Mouse (Mus musculus) MEL (cell line): ENCODE measurements around the gene Parm1. TPM values are rescaled to one million over a fixed set of nuclear protein-coding genes. Genes with fewer than 3 reads are reported as not detected.

ENCODE experiments used
- DNase-seq: peaks from one replicate; pipeline ENCODE4 v3.0.0; 2011; ENCODE audit warnings: low read depth, low spot score
- H3K27ac ChIP-seq: 2 replicates; pipeline ENCODE4 v1.5.1; 2012; ENCODE audit warnings: low read depth, mild to moderate bottlenecking, control low read depth, low read length, moderate library complexity; ENCODE audit not compliant: control insufficient read depth
- H3K27me3 ChIP-seq, 2 experiments: fragments of 150-350 bp in 1 of 2; sonication (generic) in 1 of 2; 2 replicates each; pipeline ENCODE4 v1.6.1; 2012; ENCODE audit warnings: low read length in 2 of 2, mild to moderate bottlenecking in 2 of 2, improper control_type of control experiment in 1 of 2, moderate library complexity in 1 of 2; ENCODE audit not compliant: insufficient read depth in 2 of 2, control insufficient read depth in 1 of 2
- H3K36me3 ChIP-seq, 2 experiments: 2 replicates each; pipeline ENCODE4 v1.6.1; 2012 to 2014; ENCODE audit warnings: low read length in 2 of 2, improper control_type of control experiment in 1 of 2, inconsistent platforms in 1 of 2, mild to moderate bottlenecking in 1 of 2; ENCODE audit not compliant: insufficient read depth in 2 of 2, control insufficient read depth in 1 of 2
- H3K4me1 ChIP-seq, 2 experiments: fragments of 150-350 bp in 1 of 2; sonication (generic) in 1 of 2; 2 replicates each; pipeline ENCODE4 v1.6.1; 2012; ENCODE audit warnings: low read length in 2 of 2, improper control_type of control experiment in 1 of 2, mild to moderate bottlenecking in 1 of 2; ENCODE audit not compliant: insufficient read depth in 2 of 2, control insufficient read depth in 1 of 2
- H3K4me3 ChIP-seq, 2 experiments: fragments of 150-350 bp in 1 of 2; sonication (generic) in 1 of 2; 2 replicates each; pipeline ENCODE4 v1.5.1; 2012; ENCODE audit warnings: low read depth in 2 of 2, low read length in 2 of 2, mild to moderate bottlenecking in 2 of 2, moderate library complexity in 2 of 2, control low read depth in 1 of 2, improper control_type of control experiment in 1 of 2; ENCODE audit not compliant: control insufficient read depth in 1 of 2, insufficient read depth in 1 of 2
- H3K79me2 ChIP-seq: 2 replicates; pipeline ENCODE4 v1.6.1; 2012; ENCODE audit warnings: mild to moderate bottlenecking, low read length, moderate library complexity; ENCODE audit not compliant: control insufficient read depth, poor library complexity, insufficient read depth
- H3K9ac ChIP-seq: 2 replicates; pipeline ENCODE4 v1.6.1; 2012; ENCODE audit warnings: low read depth, mild to moderate bottlenecking, control low read depth, low read length, moderate library complexity; ENCODE audit not compliant: control insufficient read depth, poor library complexity, severe bottlenecking
- H3K9me3 ChIP-seq: fragments of 150-350 bp; sonication (generic); replicated peaks from 2 replicates; pipeline ENCODE4 v1.6.1; 2012; ENCODE audit warnings: mild to moderate bottlenecking, low read length, improper control_type of control experiment, moderate library complexity; ENCODE audit not compliant: insufficient read depth
- CHD1 ChIP-seq: IDR thresholded peaks from 2 replicates; pipeline ENCODE4 v1.6.1; 2012; ENCODE audit warnings: low read depth, mild to moderate bottlenecking, inconsistent platforms, low read length, improper control_type of control experiment
- CHD2 ChIP-seq: IDR thresholded peaks from 2 replicates; pipeline ENCODE4 v1.6.1; 2011; ENCODE audit warnings: low read length, improper control_type of control experiment
- CTCF ChIP-seq, 3 experiments: IDR thresholded peaks in 2 of 3; conservative IDR thresholded peaks in 1 of 3; 2 replicates each; pipeline ENCODE4 v1.5.1; 2011 to 2012; ENCODE audit warnings: low read length in 3 of 3, low read depth in 2 of 3, mild to moderate bottlenecking in 2 of 3, improper control_type of control experiment in 1 of 3, inconsistent platforms in 1 of 3, mixed read lengths in 1 of 3, moderate library complexity in 1 of 3; ENCODE audit not compliant: control insufficient read depth in 1 of 3, insufficient read depth in 1 of 3, poor library complexity in 1 of 3, severe bottlenecking in 1 of 3
- ELF1 ChIP-seq: IDR thresholded peaks from 2 replicates; pipeline ENCODE4 v1.6.1; 2014; ENCODE audit warnings: low read depth, mild to moderate bottlenecking, inconsistent platforms, low read length, improper control_type of control experiment, moderate library complexity
- EP300 ChIP-seq, 2 experiments: IDR thresholded peaks; 2 replicates each; pipeline ENCODE4 v1.6.1; 2011; ENCODE audit warnings: improper control_type of control experiment in 2 of 2, low read length in 2 of 2, low read depth in 1 of 2, mild to moderate bottlenecking in 1 of 2
- ETS1 ChIP-seq: IDR thresholded peaks from 2 replicates; pipeline ENCODE4 v1.6.1; 2012; ENCODE audit warnings: low read depth, mild to moderate bottlenecking, inconsistent platforms, low read length, improper control_type of control experiment, moderate library complexity
- GABPA ChIP-seq: IDR thresholded peaks from 2 replicates; pipeline ENCODE4 v1.6.1; 2012; ENCODE audit warnings: low read depth, mild to moderate bottlenecking, inconsistent platforms, low read length, improper control_type of control experiment, moderate library complexity
- GATA1 ChIP-seq: IDR thresholded peaks from 2 replicates; pipeline ENCODE4 v1.6.1; 2011; ENCODE audit warnings: low read depth, low read length, improper control_type of control experiment
- JUND ChIP-seq: IDR thresholded peaks from 2 replicates; pipeline ENCODE4 v1.6.1; 2011; ENCODE audit warnings: low read depth, mild to moderate bottlenecking, improper control_type of control experiment, low read length
- MAX ChIP-seq: IDR thresholded peaks from 2 replicates; pipeline ENCODE4 v1.6.1; 2011; ENCODE audit warnings: low read length, improper control_type of control experiment
- MXI1 ChIP-seq: IDR thresholded peaks from 2 replicates; pipeline ENCODE4 v1.6.1; 2011; ENCODE audit warnings: mild to moderate bottlenecking, low read depth, low read length, improper control_type of control experiment
- MYB ChIP-seq: IDR thresholded peaks from 2 replicates; pipeline ENCODE4 v1.6.1; 2011; ENCODE audit warnings: mild to moderate bottlenecking, low read depth, low read length, improper control_type of control experiment
- MYC ChIP-seq: IDR thresholded peaks from 2 replicates; pipeline ENCODE4 v1.6.1; 2011; ENCODE audit warnings: low read depth, mild to moderate bottlenecking, low read length, improper control_type of control experiment, moderate library complexity
- NELFE ChIP-seq: IDR thresholded peaks from 2 replicates; pipeline ENCODE4 v1.6.1; 2011; ENCODE audit warnings: low read depth, low read length, improper control_type of control experiment
- POLR2A ChIP-seq, 2 experiments: IDR thresholded peaks; 2 replicates each; pipeline ENCODE4 v1.6.1; 2011 to 2012; ENCODE audit warnings: low read length in 2 of 2, mild to moderate bottlenecking in 2 of 2, control low read depth in 1 of 2, improper control_type of control experiment in 1 of 2, low read depth in 1 of 2, moderate library complexity in 1 of 2; ENCODE audit not compliant: control insufficient read depth in 1 of 2, insufficient read depth in 1 of 2, poor library complexity in 1 of 2
- POLR2AphosphoS2 ChIP-seq: IDR thresholded peaks from 2 replicates; pipeline ENCODE4 v1.6.1; 2011; ENCODE audit warnings: low read length, improper control_type of control experiment
- POLR2AphosphoS5 ChIP-seq: IDR thresholded peaks from 2 replicates; pipeline ENCODE4 v1.6.1; 2012; ENCODE audit warnings: low read depth, borderline replicate concordance, mild to moderate bottlenecking, inconsistent platforms, low read length, moderate library complexity, mixed read lengths
- RAD21 ChIP-seq: IDR thresholded peaks from 2 replicates; pipeline ENCODE4 v1.6.1; 2011; ENCODE audit warnings: mild to moderate bottlenecking, low read depth, low read length, improper control_type of control experiment
- RCOR1 ChIP-seq: IDR thresholded peaks from 2 replicates; pipeline ENCODE4 v1.6.1; 2012; ENCODE audit warnings: low read depth, mild to moderate bottlenecking, inconsistent platforms, low read length, improper control_type of control experiment
- SIN3A ChIP-seq: IDR thresholded peaks from 2 replicates; pipeline ENCODE4 v1.6.1; 2012; ENCODE audit warnings: low read length, improper control_type of control experiment, inconsistent platforms
- SMC3 ChIP-seq: IDR thresholded peaks from 2 replicates; pipeline ENCODE4 v1.6.1; 2011; ENCODE audit warnings: low read depth, low read length, improper control_type of control experiment
- TCF12 ChIP-seq: IDR thresholded peaks from 2 replicates; pipeline ENCODE4 v1.6.1; 2014; ENCODE audit warnings: low read depth, mild to moderate bottlenecking, inconsistent platforms, low read length, improper control_type of control experiment, moderate library complexity
- ZC3H11A ChIP-seq: IDR thresholded peaks from 2 replicates; pipeline ENCODE4 v1.6.1; 2012; ENCODE audit warnings: low read depth, mild to moderate bottlenecking, inconsistent platforms, low read length, improper control_type of control experiment
- ZMIZ1 ChIP-seq: IDR thresholded peaks from 2 replicates; pipeline ENCODE4 v1.6.1; 2012; ENCODE audit warnings: low read depth, mild to moderate bottlenecking, inconsistent platforms, low read length, improper control_type of control experiment, moderate library complexity
- ZNF384 ChIP-seq: IDR thresholded peaks from 2 replicates; pipeline ENCODE4 v1.6.1; 2012; ENCODE audit warnings: low read depth, mild to moderate bottlenecking, inconsistent platforms, low read length, improper control_type of control experiment
- polyA plus RNA-seq, 2 experiments: library from polyadenylated mRNA; stranded (reverse) in 1 of 2; unstranded in 1 of 2; fragments of >175 nt in 1 of 2; fragments of >200 nt in 1 of 2; gene quantifications; 2 replicates each; pipeline versions ENCODE4 v1.2.1 to v1.2.4; 2012; ENCODE audit warnings: low replicate concordance in 2 of 2, low read depth in 1 of 2; ENCODE audit not compliant: insufficient read length in 2 of 2, insufficient read depth in 1 of 2, missing spikeins in 1 of 2
- total RNA-seq: library from RNA; depleted of rRNA; stranded (reverse); fragments of 300-350 nt; gene quantifications from 2 replicates; pipeline ENCODE4 v1.2.3, GENCODE M21; 2012

Gene Parm1
- total and polyA plus RNA-seq, 3 experiments, result 19.1 to 76.1 (median 41.0) TPM

DNA sequence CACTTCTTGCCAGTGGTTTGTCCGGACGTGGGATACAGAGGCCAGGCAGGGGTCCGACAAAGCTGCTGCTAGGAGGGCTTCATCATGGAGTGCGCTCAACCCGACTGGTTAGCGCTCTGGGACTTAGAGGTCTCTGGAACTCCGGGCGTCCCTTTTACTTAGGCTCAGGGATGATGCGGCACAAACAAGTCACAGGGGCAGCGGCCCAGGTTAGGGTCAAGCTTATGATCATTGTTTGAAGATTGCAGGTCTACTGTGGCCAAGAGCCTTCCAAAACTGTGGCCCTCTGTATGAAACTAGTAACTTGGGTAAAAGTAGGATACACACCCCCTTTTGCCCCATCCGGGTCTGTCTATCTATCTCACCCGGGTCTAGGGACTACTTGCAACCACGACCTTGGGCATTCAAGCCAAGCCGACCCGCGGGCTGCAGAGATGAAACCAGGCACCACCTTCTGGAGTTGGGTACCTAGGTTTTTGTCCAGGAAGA is 931 bp downstream of the Parm1 start:
- peaks cover 0 to 8% of the 10 kb centered on the region in 2 experiments; a peak in 2 of 4 replicates for H3K4me1 ChIP-seq
- no peaks in the 10 kb centered on the region for H3K27me3 ChIP-seq
- TF ChIP-seq EP300 (IDR thresholded peaks at IDR 0.05; ENCODE audit: low read depth in 1 of 2, low read length in 2 of 2) (no peak), SIN3A (no peak), POLR2AphosphoS2 (no peak), ZNF384 (no peak), CHD1 (peak; percentile 74; the same call in 1 of the 2 replicates), MAX (no peak), TCF12 (no peak; the same call in 1 of the 2 replicates)
- peaks cover 0 to 21% of the 10 kb centered on the region in 2 experiments; a peak in 2 of 4 replicates for H3K36me3 ChIP-seq
- H3K79me2 ChIP-seq, result peaks cover 44% of the 10 kb centered on the region
- no peaks in the 10 kb centered on the region for H3K9me3 ChIP-seq
- H3K4me3 ChIP-seq, result peak overlapping the region; percentile 61 to 88
- DNase-seq, result peak; percentile 64
- peak overlapping the region; percentile 41; the same call in 1 of the 2 replicates for H3K27ac ChIP-seq
- peak overlapping the region; percentile 86 for H3K9ac ChIP-seq

- no peaks in the 10 kb centered on the region for H3K27me3 ChIP-seq
- peaks cover 0 to 21% of the 10 kb centered on the region in 2 experiments; a peak in 3 of 4 replicates for H3K36me3 ChIP-seq
- H3K79me2 ChIP-seq, result peaks cover 44% of the 10 kb centered on the region
- peak overlapping the region; percentile 61 to 88 for H3K4me3 ChIP-seq
- TF ChIP-seq POLR2AphosphoS5 (no peak), SIN3A (peak; percentile 68; the same call in 1 of the 2 replicates), EP300 (IDR thresholded peaks at IDR 0.05; ENCODE audit: low read depth in 1 of 2, low read length in 2 of 2) (no peak), POLR2AphosphoS2 (no peak), NELFE (no peak), ZC3H11A (no peak), MXI1 (no peak), POLR2A (IDR thresholded peaks at IDR 0.05; ENCODE audit: control insufficient read depth in 1 of 2, insufficient read depth in 1 of 2, low read depth in 1 of 2, low read length in 2 of 2, poor library complexity in 1 of 2) (no peak), ELF1 (no peak), MYB (no peak), JUND (no peak), MYC (no peak), CHD2 (peak; percentile 38; the same call in 1 of the 2 replicates), GABPA (no peak), ZMIZ1 (no peak), TCF12 (no peak; the same call in 1 of the 2 replicates), ETS1 (0 out of 2 replicates have a peak, but pooled peaks have one; percentile 5), GATA1 (no peak), ZNF384 (no peak), RCOR1 (no peak), RAD21 (no peak), CTCF (IDR thresholded peaks at IDR 0.05 in 2 of 3, conservative IDR thresholded peaks at IDR 0.05 in 1 of 3; ENCODE audit: control insufficient read depth in 1 of 3, insufficient read depth in 1 of 3, low read depth in 2 of 3, low read length in 3 of 3, poor library complexity in 1 of 3, severe bottlenecking in 1 of 3) (no peak), SMC3 (0 out of 2 replicates have a peak, but pooled peaks have one; percentile 15)
- TF ChIP-seq, all 39 proteins: peak for 4
- DNase-seq, result peak; percentile 85
- no peaks in the 10 kb centered on the region for H3K9me3 ChIP-seq
- H3K4me1 ChIP-seq, result peaks cover 0 to 8% of the 10 kb centered on the region in 2 experiments; a peak in 2 of 4 replicates
- peak overlapping the region; percentile 86 for H3K9ac ChIP-seq
- peak overlapping the region; percentile 41; the same call in 1 of the 2 replicates for H3K27ac ChIP-seq
Measured at GRCm38 (mm10) chr5:91518946-91519345, 1.5 kb downstream of the Parm1 start.
